Mouse (Mus musculus): Measurements from ENCODE around the gene Il3ra. TPM values are rescaled to one million over a fixed set of nuclear protein-coding genes. Genes with fewer than 3 reads are reported as not detected.

Gene Il3ra
- total RNA-seq, 2 experiments from 2014 or later: 6.7 to 11.1 TPM

DNA sequence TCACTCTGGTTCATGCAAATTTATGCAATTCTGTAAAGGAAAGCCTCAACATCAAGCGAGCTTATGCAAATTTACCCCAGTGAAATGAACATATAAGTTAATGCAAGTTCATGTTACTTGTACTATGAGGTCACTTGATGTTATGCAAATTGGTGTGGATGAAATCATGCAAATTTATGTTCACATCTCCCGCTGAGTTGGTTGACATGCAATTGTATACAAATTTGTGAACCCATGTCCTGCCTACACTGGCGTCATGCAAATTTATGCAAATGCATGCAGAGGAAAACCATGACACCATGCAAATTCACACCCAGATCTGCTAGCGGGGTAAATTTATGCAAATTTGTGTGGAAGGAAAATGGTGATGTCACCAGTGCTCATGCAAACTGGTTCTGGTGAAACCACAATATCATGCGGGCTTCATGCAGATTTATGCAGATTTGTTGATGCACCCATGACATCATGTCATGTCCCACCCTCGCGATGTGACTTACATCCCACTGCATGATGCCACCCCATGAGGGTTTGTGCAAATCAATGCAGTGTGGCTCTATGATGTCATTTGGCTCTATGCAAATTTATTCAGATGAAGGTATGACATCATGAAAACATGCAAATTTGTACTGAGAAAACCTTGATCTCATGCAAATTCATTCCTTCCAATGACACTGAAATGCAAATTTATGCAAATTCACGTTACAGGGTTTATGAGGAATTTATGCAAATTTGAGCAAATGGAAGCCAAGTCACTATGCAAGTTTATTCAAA is 7.8 kb downstream of the Il3ra start:
- intact Hi-C loops (cut with DNase I): no loop called here
- DNase-seq: peak in 1 of 2 experiments; percentile 1

DNA sequence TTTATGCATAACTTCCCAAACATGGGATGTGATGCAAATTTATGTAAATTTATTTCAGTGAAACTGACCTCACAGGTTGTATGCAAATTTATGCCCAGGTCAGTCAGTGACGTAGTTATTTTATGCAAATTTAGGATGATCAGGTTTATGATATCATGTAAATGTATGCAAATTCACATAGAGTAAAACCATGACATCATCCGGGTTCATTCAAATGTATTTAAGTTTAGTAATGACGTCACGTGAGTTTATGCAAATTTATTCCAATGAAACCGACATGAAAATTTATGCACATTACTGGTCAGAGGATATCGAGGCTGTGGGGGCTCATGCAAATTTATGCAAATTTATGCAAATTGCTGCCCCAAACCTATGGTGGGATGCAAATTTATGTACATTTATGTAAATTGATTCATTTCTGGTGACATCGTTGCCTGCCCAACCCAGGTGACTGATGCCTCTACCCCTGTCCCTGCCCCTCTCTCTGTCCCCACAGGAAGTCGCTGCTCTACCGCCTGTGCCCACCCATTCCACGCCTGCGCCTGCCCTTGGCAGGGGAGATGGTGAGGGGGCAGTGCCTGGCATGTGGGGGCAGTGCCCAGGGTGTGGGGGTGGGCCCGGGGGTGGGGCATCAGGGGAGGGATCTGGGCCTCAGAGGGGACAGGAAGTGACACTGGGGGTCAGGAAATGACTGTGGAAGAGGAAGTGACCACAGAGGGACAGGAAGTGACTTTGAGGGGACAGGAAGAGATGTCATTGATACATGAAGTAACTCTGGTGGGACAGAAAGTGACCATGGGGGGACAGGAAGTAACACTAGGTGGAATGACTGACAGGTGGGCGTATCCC is 8.7 kb downstream of the Il3ra start:
- DNase-seq: no peak
- intact Hi-C loops (cut with DNase I): no loop called here

DNA sequence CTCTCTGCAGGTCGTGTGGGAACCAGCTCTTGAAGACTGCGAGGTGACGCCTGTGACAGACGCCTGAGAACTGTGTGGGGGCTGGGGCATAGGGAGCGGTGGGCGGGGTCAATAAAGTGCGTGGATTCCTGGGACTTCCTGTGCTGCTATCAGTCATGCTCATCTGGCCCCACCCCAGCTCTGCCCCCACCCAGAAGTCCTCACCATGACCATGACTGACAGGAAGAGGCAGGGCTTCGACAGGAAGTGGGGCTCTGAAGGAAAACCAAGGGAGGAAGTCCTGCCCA is 9.2 kb downstream of the Il3ra start:
- DNase-seq: no peak
- intact Hi-C loops (cut with DNase I): no loop called here

DNA sequence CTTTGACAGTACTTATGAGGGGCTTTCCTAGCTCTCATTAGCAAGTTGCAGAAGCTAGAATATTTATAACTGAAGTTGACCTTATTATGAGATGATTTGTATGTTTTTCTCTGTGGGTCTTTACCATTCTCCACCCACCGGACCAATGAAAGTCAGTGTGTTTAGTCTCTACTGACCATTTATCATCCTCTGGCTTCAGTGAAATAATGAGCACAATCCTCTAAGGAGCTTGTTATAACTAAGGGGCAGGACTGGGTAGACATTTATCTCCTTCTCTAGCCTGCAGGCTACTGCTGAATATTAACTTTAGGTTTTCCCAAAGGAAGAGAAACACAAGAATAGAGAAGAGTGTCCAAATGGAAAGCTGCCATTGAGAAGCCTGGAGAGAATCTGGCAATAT is 49.5 kb downstream of the Il3ra start:
- no peak for DNase-seq
- intact Hi-C loops (cut with DNase I): no loop called here

DNA sequence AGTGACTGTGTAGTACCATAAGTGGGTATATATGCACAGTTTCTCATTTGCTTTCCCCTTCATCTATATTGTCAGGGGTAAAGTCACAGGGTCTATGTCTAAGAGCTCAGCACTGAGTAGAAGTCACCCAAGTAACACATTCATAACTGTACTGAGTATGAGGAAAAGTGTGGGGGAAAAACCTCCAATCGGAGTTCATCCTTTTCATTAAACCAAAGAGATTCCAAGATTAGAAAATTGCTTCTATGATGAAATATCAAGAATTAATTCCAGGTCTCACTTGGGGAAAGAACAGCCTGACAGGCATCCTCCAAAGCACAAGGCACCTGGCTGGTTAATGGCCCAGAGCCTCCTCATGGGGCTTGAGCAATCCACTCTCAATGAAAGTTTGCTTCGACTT is 54.9 kb downstream of the Il3ra start, which contains the start of gene Olfr721-ps1:
Gene Olfr721-ps1, plus strand, starts transcription at position 301 of the 400 bp plus-strand sequence.
- no peak for DNase-seq
- intact Hi-C loops (cut with DNase I): no loop called here

Other genes starting within 250 kb of the Il3ra start
- 100 to 1,000 TPM in 1 of 2 experiments, 10 to 100 TPM in 1; 97.5 to 103 TPM for gene Psmd6, start 225.3 kb upstream of the Il3ra start, total RNA-seq (2021)
- gene Olfr720, start 159.4 kb upstream of the Il3ra start, total RNA-seq (2021): not detected
- gene Olfr31, start 23.4 kb upstream of the Il3ra start, total RNA-seq (2021): not detected
- gene Olfr721-ps1, start 55.0 kb downstream of the Il3ra start, total RNA-seq (2021): not detected

All from heart, postnatal 10 days (tissue).